Mouse (Mus musculus) intestine, embryonic 15.5 days (tissue): ENCODE measurements around the gene Ptges2. TPM values are rescaled to one million over a fixed set of nuclear protein-coding genes. Genes with fewer than 3 reads are reported as not detected.

Experiments used
- ATAC-seq: fragments of 200-750 bp; cut with Nextera tagmentation; 2 replicates; pipeline ENCODE4 v1.8.0; 2017; ENCODE audit warnings: moderate TSS enrichment, moderate library complexity
- H3K27ac ChIP-seq: fragments of 300-500 bp; sonication (generic); 2 replicates; pipeline ENCODE4 v1.5.1; 2015; ENCODE audit warnings: mild to moderate bottlenecking, inconsistent platforms
- H3K27me3 ChIP-seq: fragments of 300-500 bp; sonication (generic); replicated peaks from 2 replicates; pipeline ENCODE4 v1.6.1; 2015; ENCODE audit warnings: inconsistent platforms
- H3K36me3 ChIP-seq: fragments of 300-500 bp; sonication (generic); 2 replicates; pipeline ENCODE4 v1.6.1; 2015; ENCODE audit warnings: inconsistent platforms
- H3K4me1 ChIP-seq: fragments of 300-500 bp; sonication (generic); replicated peaks from 2 replicates; pipeline ENCODE4 v1.6.1; 2015; ENCODE audit warnings: inconsistent platforms
- H3K4me2 ChIP-seq: fragments of 300-500 bp; sonication (generic); replicated peaks from 2 replicates; pipeline ENCODE4 v1.6.1; 2015; ENCODE audit warnings: mild to moderate bottlenecking, inconsistent platforms
- H3K4me3 ChIP-seq: fragments of 300-500 bp; sonication (generic); replicated peaks from 2 replicates; pipeline ENCODE4 v1.5.1; 2015; ENCODE audit warnings: inconsistent platforms
- H3K9ac ChIP-seq: fragments of 300-500 bp; sonication (generic); 2 replicates; pipeline ENCODE4 v1.6.1; 2015; ENCODE audit warnings: inconsistent platforms
- H3K9me3 ChIP-seq: fragments of 300-500 bp; sonication (generic); 2 replicates; pipeline ENCODE4 v1.6.1; 2016; ENCODE audit warnings: inconsistent platforms
- WGBS: fragments of 180-500 bp; shearing (Covaris S2); methylation state at CpG from one replicate; pipeline ENCODE4 v1.1.7; 2015; 5-methylcytosine and 5-hydroxymethylcytosine counted together
- polyA plus RNA-seq: library from polyadenylated mRNA; unstranded; fragments of >200 nt; fragmentation: Nextera tagmentation; extraction: Ambion mirVana; gene quantifications from 2 replicates; pipeline ENCODE4 v1.2.1, GENCODE M21; 2015

The Ptges2 gene
- polyA plus RNA-seq, 1 experiment from 2014 or later = 43.5 TPM

DNA sequence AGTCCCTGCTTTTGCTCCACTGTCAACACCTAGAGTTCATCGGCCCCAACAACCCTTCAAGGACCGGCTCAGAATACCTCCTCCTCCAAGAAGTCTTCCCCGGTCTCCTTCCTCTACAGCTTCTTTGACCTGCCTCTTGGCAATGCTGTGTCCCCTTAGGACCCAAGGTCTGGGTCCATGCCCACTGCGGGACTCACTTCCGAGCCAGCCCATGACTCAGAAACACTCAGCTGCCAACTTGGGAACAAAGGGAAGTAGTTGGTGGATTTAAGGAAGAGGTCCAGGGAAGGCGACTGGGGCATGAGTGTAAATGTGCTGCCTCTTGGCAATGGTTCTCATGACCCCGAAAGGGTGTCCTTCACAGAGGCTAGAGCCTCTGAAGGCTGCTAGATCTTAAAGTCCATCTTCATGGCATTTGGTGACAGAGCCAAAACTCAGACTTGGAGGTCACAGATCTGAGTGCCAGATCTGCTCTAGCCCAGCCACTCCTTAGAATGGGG, 15.6 kb upstream of the Ptges2 start:
- Histone ChIP-seq H3K36me3 (peaks cover 40% of the 10 kb centered on the region), H3K9ac (no peak overlapping the region), H3K4me3 (no peak overlapping the region), H3K27me3 (0 out of 2 replicates have a peak, but pooled peaks cover 6% of the 10 kb centered on the region), H3K4me2 (no peak overlapping the region), H3K4me1 (peaks cover 9% of the 10 kb centered on the region; the same call in 1 of the 2 replicates), H3K9me3 (no peaks in the 10 kb centered on the region), H3K27ac (no peak overlapping the region)
- WGBS = 88% methylated on average over 7 of the region's 7 CpGs
- ATAC-seq = no peak

DNA sequence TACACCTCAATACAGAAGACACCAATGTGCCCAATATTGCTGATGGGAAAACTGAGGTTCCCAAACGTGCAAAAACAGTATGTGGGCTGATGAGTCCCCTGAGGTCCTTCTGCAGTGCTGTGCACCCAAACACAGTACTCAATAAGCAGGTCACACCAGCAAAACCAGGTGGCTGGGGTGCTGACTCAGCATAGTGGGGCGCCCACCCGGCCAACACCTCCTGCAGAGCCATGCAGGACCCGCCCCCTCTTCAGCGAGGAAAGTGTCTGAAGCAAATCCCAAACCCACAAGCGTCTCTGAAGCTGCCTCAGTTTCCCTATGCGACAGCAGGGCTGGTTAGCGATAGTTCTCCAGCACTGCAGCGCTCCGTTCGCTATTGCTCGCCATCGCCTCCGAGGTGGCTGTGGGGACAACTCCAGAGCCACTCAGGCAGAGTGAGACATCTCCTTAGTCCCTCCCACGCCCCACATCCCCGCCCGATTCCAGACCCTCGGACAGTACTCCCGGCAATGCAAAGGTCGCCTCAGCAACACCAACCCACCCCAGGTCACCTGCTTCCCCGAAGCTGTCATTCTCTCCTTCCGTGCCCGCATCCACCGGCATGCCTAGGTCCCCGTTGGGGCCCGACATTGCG, 14.4 kb upstream of the Ptges2 start:
- H3K9ac ChIP-seq = peak overlapping the region; percentile 59
- H3K4me3 ChIP-seq = peak overlapping the region; percentile 65
- peaks cover 28% of the 10 kb centered on the region for H3K36me3 ChIP-seq
- H3K4me1 ChIP-seq = peaks cover 9% of the 10 kb centered on the region; the same call in 1 of the 2 replicates
- WGBS = under 1% methylated on average over 27 of the region's 27 CpGs
- no peaks in the 10 kb centered on the region for H3K9me3 ChIP-seq
- H3K27me3 ChIP-seq = 0 out of 2 replicates have a peak, but pooled peaks cover 6% of the 10 kb centered on the region
- ATAC-seq = peak; percentile 63
- no peak overlapping the region for H3K27ac ChIP-seq
- H3K4me2 ChIP-seq = peak overlapping the region; percentile 96

DNA sequence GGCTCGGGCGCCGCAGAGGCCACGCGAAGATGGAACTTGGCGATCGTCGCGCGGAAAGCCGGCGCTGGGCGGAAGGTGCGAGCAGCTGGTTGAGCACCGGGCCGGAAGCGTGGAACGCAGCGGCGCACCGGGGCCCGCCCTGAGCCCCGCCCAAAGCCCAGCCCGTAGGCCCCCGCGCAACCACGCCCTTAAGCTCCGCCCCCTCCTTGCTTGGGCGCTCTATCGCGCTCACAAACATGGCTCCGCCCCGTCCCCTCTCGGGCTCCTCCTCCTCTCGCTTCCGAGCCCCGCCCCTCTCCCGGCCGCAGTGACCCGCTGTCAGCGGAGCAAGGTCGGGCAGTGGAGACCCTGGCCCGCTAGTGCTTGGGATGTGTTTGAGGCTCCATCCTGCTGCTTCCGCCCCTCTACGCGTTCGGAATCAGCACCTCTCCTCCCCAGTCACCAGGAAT, 13.9 kb upstream of the Ptges2 start, which contains the start of gene 1110008P14Rik:
1110008P14Rik (minus strand) TSS at position 164 of the 449 bp plus-strand sequence.
- H3K4me2 ChIP-seq = peak within 1 kb of the TSS; percentile 96
- H3K4me3 ChIP-seq = peak within 1 kb of the TSS; percentile 65
- peaks cover 23% of the 10 kb centered on the region for H3K36me3 ChIP-seq
- WGBS = under 1% methylated on average over 47 of the region's 47 CpGs
- no peak within 1 kb of the TSS for H3K27ac ChIP-seq
- no peaks in the 10 kb centered on the region for H3K9me3 ChIP-seq
- H3K9ac ChIP-seq = peak within 1 kb of the TSS; percentile 59
- H3K27me3 ChIP-seq = 0 out of 2 replicates have a peak, but pooled peaks cover 6% of the 10 kb centered on the region
- ATAC-seq = peak; percentile 97
- peaks cover 9% of the 10 kb centered on the region; the same call in 1 of the 2 replicates for H3K4me1 ChIP-seq

DNA sequence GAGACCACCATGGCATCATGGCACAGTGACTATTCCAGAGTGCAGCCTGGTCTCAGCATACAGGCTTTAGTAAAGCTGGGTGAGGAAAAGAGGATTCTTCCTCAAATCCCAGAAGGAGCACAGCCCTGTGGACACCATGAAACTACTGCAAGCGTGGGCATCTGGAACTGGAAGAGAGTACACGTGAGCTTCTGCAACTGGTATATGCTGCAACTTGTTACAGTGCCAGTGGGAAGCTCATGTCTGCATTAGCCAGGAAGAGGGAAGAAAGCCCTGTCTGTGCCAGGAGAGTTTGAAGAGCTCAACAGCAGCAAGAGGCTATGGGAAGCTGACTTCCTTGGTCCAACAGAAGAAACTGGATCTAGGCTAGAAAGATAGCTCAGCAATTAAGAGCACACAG, 13.0 kb upstream of the Ptges2 start:
- Histone ChIP-seq H3K36me3 (peaks cover 16% of the 10 kb centered on the region), H3K9me3 (no peaks in the 10 kb centered on the region), H3K4me1 (peaks cover 9% of the 10 kb centered on the region; the same call in 1 of the 2 replicates), H3K4me3 (peak overlapping the region; percentile 65; the same call in 1 of the 2 replicates), H3K9ac (no peak overlapping the region), H3K4me2 (no peak overlapping the region), H3K27me3 (0 out of 2 replicates have a peak, but pooled peaks cover 6% of the 10 kb centered on the region), H3K27ac (no peak overlapping the region)
- ATAC-seq = no peak
- WGBS = 76% methylated on average over 2 of the region's 2 CpGs

DNA sequence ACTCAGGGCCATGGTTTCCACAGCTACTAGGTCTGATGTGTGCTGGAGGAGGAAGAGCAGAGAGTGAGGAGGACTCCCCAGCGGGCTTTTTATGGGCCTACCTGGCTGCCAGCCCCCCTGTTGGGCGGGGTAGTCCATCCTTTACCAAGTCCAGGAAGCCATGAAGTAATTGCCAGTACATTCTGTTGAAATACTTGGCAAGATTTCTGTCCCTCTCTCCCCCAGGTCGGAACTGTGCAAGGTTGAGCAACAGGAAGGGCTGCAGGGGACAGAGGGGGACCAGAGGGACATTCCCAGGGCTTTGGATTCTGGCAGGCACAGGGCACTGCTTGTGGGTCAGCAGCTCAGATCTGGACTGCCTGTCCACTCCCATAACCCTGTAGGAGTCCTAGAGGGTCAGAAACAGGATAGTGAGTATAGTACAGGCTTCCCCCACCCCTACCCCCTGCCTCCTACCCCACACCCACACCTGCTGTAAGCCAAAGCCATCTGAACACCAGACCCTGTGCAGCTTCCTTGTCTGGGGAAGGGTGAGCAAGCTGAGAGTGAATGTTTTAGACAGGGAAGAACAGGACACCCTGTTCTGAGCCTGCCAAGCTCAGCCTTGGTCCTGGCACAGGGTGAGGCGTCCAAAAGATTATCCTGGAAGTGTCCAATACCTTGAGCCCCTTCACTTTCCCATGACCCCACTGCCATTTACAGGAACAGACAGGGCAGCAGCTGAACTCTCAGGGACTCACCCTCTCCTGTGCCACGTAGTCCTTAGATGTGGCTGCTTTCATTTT, 7.8 kb upstream of the Ptges2 start, which contains the start of gene Lcn2:
Lcn2 (minus strand) TSS at position 547 of the 785 bp plus-strand sequence.
- Histone ChIP-seq H3K4me3 (no peak within 1 kb of the TSS), H3K27me3 (0 out of 2 replicates have a peak, but pooled peaks cover 6% of the 10 kb centered on the region), H3K4me2 (no peak within 1 kb of the TSS), H3K36me3 (no peaks in the 10 kb centered on the region), H3K4me1 (no peaks in the 10 kb centered on the region), H3K9me3 (no peaks in the 10 kb centered on the region), H3K27ac (no peak within 1 kb of the TSS), H3K9ac (no peak within 1 kb of the TSS)
- no peak for ATAC-seq
- WGBS = 64% methylated on average over 5 of the region's 5 CpGs

DNA sequence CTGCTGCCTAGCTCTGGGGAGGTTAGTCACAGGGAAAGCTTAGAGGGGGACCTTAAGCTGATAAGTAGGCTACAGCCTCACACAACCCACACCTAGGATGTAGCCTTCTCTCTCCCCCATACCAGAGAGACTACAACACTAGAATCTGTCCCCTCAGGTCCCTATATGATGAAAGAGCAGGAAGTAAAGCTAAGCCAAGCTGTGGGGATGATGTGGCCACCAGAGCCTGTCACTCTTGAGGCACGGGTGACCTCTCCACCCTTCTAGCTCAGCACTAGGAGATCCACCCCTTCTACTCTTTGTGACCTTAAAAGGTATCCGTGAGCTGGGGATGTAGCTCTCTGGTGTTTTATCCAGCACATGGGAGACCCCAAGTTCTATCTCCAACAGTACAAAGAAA, 6.5 kb upstream of the Ptges2 start:
- H3K9ac ChIP-seq = no peak overlapping the region
- no peak for ATAC-seq
- no peak overlapping the region for H3K4me3 ChIP-seq
- H3K36me3 ChIP-seq = no peaks in the 10 kb centered on the region
- no peak overlapping the region for H3K4me2 ChIP-seq
- no peaks in the 10 kb centered on the region for H3K27me3 ChIP-seq
- no peak overlapping the region for H3K27ac ChIP-seq
- 74% methylated on average over 2 of the region's 2 CpGs for WGBS
- H3K4me1 ChIP-seq = no peaks in the 10 kb centered on the region
- H3K9me3 ChIP-seq = no peaks in the 10 kb centered on the region

DNA sequence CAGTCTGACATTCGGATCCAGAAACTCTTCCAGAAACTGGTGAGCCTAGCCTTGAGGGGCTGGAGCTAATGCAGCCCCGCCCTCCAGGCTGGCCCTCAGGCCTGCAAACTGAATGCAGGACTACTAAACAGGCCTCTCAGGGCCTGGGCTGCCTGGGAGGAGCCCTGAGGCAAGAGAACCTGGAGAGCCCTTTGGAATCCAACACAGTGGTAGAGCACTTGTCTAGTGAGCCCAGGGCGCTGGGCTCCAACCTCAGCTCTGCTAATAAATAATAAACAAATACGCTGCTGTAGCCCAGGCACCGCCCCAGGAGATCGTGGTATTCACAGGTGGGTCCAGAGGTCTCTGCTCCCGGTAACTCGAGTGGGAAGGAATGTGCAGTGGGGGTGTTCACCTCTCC, 4.8 kb upstream of the Ptges2 start:
- no peaks in the 10 kb centered on the region for H3K9me3 ChIP-seq
- WGBS = 67% methylated on average over 8 of the region's 8 CpGs
- no peak overlapping the region for H3K4me3 ChIP-seq
- peaks cover 4% of the 10 kb centered on the region; the same call in 1 of the 2 replicates for H3K4me1 ChIP-seq
- no peak overlapping the region for H3K9ac ChIP-seq
- no peak overlapping the region for H3K4me2 ChIP-seq
- no peak for ATAC-seq
- H3K36me3 ChIP-seq = no peaks in the 10 kb centered on the region
- no peak overlapping the region for H3K27ac ChIP-seq
- H3K27me3 ChIP-seq = no peaks in the 10 kb centered on the region

DNA sequence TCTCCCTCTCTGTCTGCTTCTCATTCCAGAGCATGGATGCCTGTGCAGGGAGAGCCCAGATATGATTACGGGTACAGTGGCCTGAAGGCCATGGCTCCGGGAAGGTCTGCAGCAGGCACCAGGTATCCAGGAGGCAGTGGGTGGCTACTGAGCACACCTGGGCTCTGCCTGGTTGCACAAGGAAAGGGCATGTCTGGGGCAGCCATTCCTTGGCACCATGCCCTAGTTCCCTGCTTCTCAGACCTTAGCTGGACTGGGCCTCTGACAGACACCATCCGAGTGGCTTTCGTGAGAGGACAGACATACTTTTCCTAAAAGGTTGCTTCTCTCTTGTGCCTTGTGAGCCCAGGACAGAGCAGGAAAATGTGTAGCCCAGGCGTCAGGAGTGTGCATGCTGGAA, 3.6 kb upstream of the Ptges2 start:
- no peak overlapping the region for H3K4me3 ChIP-seq
- ATAC-seq = no peak
- no peak overlapping the region for H3K27ac ChIP-seq
- H3K27me3 ChIP-seq = no peaks in the 10 kb centered on the region
- no peak overlapping the region for H3K9ac ChIP-seq
- peaks cover 7% of the 10 kb centered on the region for H3K4me1 ChIP-seq
- 90% methylated on average over 5 of the region's 5 CpGs for WGBS
- H3K4me2 ChIP-seq = no peak overlapping the region
- H3K9me3 ChIP-seq = no peaks in the 10 kb centered on the region
- H3K36me3 ChIP-seq = no peaks in the 10 kb centered on the region

DNA sequence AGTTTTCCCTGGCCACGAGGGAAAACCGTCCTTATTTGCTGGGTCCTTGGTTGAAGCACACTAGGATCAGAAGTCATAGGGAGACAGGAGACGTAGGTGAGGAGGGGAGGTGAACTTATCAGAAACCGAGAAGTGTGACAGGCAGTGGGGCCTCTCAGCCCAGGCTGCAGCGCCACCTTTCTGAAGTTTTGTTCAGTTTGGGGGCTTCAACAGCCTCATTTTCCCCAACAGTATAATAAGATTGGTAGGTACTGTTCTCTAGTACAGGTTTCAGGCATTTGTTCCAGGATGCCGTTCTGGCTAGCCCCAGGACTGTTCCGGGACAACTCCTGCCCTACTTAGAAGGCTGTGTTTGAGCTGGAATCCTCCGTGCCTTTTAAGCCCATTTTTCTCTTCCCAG, 723 bp upstream of the Ptges2 start:
- WGBS = 3% methylated on average over 8 of the region's 8 CpGs
- Histone ChIP-seq H3K36me3 (no peaks in the 10 kb centered on the region), H3K27ac (peak overlapping the region; percentile 89), H3K9ac (peak overlapping the region; percentile 86), H3K4me2 (peak overlapping the region; percentile 90), H3K9me3 (no peaks in the 10 kb centered on the region), H3K4me3 (peak overlapping the region; percentile 98), H3K27me3 (no peaks in the 10 kb centered on the region), H3K4me1 (peaks cover 22% of the 10 kb centered on the region)
- peak; percentile 16 for ATAC-seq

DNA sequence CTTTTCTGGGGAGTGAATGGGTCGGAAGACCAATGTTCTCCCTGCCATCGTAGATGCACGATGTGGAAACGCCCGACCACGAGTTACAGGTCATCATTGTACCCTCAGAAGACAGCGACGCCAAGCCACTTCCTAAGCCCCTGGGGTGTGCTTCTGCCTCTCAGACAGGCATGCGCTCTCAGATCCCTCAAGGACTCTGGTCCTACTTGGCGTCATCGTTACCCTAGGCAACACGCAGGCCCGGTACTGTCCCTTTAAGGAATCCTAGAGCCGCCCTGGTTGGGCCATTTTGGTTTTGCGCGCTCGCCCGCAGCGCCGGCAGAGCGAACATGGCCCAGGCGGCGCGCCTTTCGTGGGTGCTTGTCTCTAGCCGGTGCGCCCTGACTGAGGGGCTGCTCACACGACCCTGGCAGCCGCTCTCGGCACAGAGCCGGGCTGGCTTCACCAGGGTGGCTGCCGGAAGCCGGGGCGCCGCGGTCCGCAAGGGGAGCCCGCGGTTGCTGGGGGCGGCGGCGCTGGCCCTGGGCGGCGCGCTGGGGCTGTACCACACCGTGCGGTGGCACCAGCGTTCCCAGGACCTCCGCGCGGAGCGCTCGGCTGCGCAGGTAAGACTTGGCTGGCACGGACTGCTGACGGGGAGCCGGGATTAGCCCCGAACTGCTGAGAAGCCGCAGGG, 388 bp downstream of the Ptges2 start:
- Histone ChIP-seq H3K27ac (peak overlapping the region; percentile 89), H3K36me3 (peaks cover 5% of the 10 kb centered on the region; the same call in 1 of the 2 replicates), H3K9me3 (no peaks in the 10 kb centered on the region), H3K9ac (peak overlapping the region; percentile 86), H3K4me3 (peak overlapping the region; percentile 98), H3K4me2 (peak overlapping the region; percentile 90), H3K27me3 (no peaks in the 10 kb centered on the region), H3K4me1 (peaks cover 23% of the 10 kb centered on the region)
- peak; percentile 95 for ATAC-seq
- under 1% methylated on average over 59 of the region's 59 CpGs for WGBS

DNA sequence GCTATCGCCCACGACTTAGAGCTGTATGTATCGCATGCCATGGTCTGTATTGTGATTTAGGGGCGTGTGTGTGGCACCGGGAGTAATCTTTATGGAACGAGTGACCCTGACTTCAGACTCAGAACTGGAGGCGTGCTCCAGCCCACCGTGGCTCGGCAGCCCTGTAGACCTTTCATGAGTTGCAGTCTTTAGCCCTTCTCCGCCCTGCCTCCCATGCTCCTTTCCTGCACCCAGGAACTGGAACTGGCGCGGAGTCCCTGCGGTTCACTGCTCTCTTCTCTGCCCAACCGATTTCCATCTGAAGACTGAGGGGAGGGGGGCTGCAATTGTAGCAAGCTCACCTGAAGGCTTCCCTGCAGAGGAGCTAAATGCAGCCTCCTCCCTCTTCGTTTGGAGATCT, 999 bp downstream of the Ptges2 start:
- peak overlapping the region; percentile 86 for H3K9ac ChIP-seq
- H3K27ac ChIP-seq = peak overlapping the region; percentile 89
- 0% methylated on average over 15 of the region's 15 CpGs for whole genome bisulfite sequencing
- peaks cover 8% of the 10 kb centered on the region; the same call in 1 of the 2 replicates for H3K36me3 ChIP-seq
- no peaks in the 10 kb centered on the region for H3K9me3 ChIP-seq
- H3K27me3 ChIP-seq = no peaks in the 10 kb centered on the region
- ATAC-seq = no peak
- peak overlapping the region; percentile 98 for H3K4me3 ChIP-seq
- H3K4me2 ChIP-seq = peak overlapping the region; percentile 90
- peaks cover 23% of the 10 kb centered on the region for H3K4me1 ChIP-seq
